Mouse (Mus musculus) erythroid progenitor cell, adult 5-6 weeks (primary cell): ENCODE results near the gene Slc2a10. TPM values are rescaled to one million over a fixed set of nuclear protein-coding genes. Genes with fewer than 3 reads are reported as not detected.
"Not testable (repeated sequence)": the region's sequence is repeated elsewhere in the genome, so short reads cannot be mapped to it uniquely, and the experiment has no call there.

Experiments used
- ATAC-seq: replicated peaks from 2 replicates; pipeline ENCODE4 v1.8.0; 2016; ENCODE audit warnings: moderate number of reproducible peaks, mild to moderate bottlenecking, moderate TSS enrichment, inconsistent platforms; ENCODE audit not compliant: poor library complexity, low FRiP score, severe bottlenecking
- total RNA-seq, 2 experiments: library from RNA; stranded (forward) in 1 of 2; stranded (reverse) in 1 of 2; fragments of 150-400 nt in 1 of 2; fragments of 186-747, 209-891 nt in 1 of 2; gene quantifications; 2 replicates each; pipeline versions ENCODE4 v1.2.3 to v1.2.4; 2015 to 2017; ENCODE audit warnings: low replicate concordance in 2 of 2

Gene Slc2a10
- total RNA-seq, 2 experiments from 2014 or later, result not detected

DNA sequence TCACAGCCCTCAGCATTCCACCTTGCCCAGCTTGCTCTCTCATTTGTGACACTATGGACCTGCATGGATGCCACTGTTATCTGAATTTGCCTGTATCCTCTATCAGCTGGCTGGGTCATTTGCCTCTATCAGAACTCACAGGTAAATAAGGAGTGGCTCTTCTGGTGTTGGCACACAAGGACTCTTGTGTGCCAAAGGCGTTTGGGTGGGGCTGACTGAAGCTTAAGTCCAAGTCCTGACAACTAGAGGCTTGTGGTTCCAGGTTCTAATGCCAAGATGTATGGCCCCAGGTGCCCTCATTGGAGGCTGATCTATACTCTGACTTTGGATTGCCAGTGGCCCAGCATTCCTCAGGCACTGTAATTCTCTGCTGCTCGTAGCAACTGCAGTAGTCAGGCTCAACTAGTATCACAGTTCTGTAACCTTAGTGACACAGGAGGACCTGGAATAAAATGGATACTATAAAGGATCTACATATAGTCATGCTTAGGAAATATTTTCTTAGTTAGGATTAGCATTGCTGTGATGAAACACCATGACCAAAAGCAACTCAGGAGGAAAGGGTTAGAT lies 5.8 kb upstream of the Slc2a10 start:
- ATAC-seq, result no peak

DNA sequence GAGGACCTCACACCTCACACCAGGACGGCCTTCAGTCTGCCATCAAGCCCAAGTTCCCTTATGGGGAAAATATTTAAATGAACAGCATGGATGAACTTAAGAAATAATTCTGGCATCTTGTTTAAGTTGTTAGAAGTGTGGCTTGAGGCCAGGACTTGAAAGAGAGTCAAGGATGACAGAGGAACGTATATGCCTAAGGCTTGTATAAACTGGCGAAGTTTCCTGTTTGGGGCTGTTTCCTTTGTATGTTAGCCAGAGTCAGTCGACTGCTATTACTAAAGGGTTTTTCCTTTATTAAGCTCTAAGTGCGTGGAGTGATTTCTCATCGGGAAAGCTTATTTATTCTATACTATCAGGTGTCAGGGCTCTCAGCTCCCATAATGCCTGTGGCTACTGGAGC lies 4.8 kb upstream of the Slc2a10 start:
- ATAC-seq, result no peak

DNA sequence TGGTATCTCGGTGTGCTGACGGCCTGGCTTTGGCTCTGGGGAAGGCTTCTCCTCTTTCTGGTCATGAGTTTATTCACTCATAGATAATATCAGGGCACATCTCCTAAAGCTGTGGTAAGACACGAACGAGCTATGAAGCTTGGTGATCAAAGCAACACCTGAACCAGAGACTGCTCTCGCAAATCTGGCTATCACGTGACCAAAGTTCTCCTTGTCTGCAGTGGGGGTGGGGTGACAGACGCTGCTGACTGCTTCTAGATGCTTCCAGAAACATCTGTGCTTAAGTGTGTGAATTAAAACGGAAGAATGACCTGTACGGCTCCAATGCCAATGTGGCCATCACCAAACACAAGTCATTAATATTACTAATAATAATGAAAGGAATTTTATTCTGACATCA lies 6.1 kb downstream of the Slc2a10 start:
- ATAC-seq, result no peak

DNA sequence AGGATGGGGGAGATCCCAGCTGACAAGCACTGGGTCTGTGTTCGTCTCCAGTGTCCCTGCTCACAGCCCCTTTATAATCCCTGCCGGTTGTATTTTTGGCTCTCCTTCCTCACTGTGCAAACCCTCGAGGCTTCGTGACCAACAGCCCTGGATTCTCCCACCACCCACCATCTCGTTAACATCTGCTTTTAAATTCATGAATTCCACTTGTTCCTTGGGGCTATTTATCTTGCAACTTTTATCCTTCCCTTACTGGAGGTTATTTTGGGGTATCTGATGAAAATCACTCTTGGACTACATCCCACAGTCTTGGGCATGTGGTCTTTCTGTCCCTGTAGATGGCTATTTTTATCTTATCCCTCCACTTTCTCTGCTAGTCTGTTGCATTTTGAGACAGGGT lies 6.9 kb downstream of the Slc2a10 start:
- no peak for ATAC-seq

- peak; percentile 49 for ATAC-seq
Observed at GRCm38 (mm10) chr2:165510914-165511458, 7.4 kb downstream of the Slc2a10 start.

DNA sequence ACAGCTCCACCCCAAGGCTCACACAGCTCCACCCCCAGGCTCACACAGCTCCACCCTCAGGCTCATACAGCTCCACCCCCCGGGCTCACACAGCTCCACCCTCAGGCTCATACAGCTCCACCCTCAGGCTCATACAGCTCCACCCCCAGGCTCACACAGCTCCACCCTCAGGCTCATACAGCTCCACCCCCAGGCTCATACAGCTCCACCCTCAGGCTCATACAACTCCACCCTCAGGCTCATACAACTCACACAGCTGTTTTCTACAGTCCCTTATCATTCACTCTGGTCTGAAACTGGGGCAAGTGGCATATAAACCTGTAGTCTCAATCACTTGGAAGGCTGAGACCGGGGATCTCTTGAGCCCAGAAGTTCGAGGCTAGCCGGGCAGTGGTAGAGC lies 7.9 kb downstream of the Slc2a10 start:
- not testable (repeated sequence) for ATAC-seq

GRCm38 (mm10) chr2:165512426-165512825 lies 8.8 kb downstream of the Slc2a10 start:
- no peak for ATAC-seq

DNA sequence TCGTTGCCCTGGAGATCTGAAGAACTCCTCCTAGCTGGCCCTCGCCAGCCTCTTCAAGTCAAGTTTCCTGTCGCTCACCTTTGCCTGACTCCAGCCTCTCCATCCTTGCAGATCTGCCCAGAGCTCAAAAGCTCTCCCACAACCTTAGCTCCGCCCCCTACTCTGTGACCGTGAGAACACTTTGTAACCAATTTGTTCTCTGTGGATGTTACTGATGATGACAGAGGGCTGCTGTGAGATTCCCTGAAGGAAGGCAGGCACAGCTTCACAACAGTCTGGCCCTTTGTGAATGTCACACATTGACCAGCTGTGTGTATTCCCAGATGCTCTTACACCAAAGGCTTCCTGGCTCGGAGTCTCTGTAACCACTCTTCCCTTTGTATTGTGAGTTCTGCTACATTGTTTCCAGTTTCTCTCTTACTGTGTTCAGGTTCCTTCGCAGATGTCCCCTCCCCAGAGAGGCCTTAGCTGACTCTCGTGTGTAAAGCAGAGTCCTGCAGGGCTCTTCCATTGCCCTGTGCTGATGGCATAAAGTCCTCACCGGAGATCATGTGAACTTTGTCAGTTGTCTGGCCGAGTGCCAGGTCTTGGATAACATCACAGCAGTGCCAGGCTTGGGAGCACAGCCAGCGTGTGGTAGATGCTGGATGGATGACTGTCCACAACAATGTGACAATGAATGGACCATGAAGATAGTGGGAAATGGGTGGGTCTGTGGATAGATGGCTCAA lies 9.4 kb downstream of the Slc2a10 start:
- ATAC-seq, result no peak

GRCm38 (mm10) chr2:165515178-165515728 lies 11.7 kb downstream of the Slc2a10 start:
- ATAC-seq, result no peak

DNA sequence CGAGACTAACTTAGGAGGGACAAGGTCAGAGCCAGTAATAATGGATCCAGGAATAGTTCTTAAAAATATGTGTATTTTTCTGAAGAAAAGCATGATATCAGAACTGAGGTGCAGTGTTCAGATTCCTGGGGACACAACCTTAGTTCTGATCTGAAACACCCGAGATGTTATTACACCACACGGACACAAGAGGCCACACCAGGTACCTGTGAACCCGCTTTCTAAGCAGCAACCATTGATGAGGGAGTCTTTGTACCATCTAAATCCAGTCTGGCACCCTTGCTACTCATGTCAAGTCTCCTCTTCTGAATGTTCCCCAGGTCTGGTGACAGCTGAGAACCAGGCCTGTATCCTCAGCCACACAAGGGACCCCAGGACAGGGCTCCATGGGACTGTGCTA lies 22.0 kb downstream of the Slc2a10 start:
- no peak for ATAC-seq

DNA sequence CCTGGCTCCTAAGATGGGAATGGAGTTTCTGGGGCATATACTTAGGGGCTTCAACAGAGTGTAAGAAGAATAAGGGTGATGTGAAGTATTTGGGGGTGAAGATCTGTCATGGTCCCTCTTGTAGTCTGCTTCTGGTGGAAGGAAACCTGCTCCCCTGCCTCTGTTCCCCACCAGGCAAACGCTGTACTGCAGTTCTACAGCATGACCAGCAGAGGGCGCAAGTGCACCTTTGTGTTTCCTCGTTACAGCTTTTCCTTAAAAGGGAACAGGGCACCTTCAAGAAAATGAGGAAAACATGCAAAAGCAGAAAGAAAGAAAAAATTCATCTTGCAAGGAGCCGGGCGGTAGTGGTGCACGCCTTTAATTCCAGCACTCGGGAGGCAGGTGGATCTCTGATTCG lies 25.5 kb downstream of the Slc2a10 start:
- ATAC-seq, result no peak

- no peak for ATAC-seq
Observed at GRCm38 (mm10) chr2:165533789-165534188, 30.2 kb downstream of the Slc2a10 start.

DNA sequence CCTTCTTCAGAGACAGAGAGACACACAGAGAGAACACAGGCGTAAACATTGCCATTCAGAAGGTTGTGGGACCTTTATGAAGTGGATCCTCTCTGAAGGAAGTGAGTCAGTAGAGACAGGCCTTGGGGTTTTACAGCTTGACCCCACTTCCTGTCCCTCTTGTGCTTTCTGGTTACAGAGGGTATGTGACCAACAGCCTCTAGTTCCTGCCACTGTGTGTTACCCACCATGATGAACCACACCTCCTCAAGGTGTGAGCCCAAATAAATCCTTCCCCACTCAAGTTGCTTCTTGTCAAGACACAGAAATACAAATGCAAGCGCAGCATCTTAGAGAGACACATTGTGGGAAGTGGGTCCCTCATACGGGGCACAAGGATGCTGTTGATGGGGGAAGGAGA lies 37.4 kb downstream of the Slc2a10 start:
- ATAC-seq, result no peak

DNA sequence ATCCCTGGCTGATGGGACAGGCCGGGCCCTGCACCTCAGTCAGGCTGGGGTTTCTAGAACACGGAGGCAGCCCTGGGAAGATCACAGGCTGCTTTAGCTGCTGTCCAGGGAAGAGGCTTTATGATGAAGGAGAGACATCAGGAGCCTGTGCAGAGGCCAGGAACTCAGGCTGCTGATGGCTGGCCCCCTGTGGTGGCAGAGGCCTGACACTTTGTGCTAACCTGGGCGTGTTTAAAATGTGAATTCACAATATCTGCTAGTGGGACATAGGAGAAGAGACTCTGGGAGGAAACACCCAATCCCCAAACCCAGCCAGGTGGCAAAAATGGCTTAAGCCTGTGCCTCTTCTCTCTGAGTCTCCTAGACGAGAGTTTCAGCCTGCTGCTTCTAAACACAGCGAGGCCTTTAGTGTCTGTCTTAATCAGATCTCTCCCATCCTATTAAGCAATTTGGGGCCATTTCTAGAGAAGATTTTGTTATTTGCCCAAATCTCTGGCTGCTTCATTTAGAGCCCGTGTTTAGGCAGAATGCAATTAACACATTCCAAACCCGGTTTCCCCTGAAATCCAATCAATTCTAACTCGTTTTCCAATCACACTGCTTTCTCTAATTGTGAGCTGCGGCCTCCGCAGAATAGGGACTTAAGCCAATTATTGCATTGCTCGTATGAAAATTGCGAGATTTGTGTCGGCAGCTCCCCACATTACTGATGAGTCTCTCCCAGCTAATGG lies 39.5 kb downstream of the Slc2a10 start:
- no peak for ATAC-seq

GRCm38 (mm10) chr2:165543670-165544016 lies 40.1 kb downstream of the Slc2a10 start:
- ATAC-seq, result no peak

DNA sequence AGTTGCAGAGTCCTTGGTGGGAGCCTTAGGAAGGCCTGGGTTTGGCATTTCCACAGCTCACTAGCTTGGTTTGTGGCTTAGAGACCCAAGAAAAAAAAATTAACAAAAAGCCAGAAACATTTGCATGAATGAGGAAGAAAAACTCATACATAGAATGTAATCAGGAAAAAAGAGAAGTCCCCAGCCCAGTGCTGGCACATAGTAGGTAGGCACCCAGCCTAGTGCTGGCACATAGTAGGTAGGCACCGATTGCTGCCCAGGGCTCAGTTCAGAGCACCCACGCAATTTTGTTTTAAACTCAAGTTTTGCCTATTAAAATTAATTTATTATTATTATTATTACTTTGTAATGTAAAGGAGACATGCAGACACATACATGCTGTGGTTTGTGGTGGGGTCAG lies 42.1 kb downstream of the Slc2a10 start:
- no peak for ATAC-seq

DNA sequence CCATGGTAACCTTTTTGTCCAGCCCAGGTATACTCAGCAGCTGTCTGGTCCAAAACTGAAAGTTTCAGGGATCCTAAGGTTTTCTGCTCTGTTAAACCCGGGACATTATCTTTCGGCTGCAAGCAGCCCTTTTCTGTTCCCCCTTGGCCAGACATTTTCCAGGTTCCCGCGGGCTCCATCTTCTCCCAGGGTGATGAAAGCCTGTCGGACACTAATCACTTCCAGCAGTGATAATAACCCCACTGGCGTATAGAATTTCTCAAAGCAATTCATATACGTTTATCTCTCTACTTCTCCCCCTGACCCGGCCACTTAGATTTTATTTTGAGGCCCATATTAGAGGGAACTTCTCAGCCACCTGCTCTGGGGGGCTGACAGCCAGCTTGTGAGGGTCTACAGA lies 42.8 kb downstream of the Slc2a10 start:
- no peak for ATAC-seq

DNA sequence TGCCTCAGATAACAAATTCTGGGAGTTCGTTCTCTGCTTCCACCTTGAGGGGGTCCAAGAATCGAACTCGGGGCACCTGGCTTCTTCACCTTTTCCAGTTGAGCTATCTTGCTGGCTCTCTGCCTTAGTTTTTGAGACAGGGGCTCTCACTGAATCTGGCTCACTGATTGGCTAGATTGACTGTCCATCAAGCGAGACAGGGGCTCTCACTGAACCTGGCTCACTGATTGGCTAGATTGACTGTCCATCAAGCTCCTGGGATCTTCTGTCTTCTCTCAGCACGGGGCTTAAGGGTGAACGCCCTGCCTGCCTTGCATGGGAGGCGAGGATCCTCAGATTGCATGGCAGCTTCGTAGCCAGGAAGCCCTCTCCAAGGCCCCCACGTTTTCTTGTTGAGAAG lies 43.8 kb downstream of the Slc2a10 start:
- ATAC-seq, result no peak

DNA sequence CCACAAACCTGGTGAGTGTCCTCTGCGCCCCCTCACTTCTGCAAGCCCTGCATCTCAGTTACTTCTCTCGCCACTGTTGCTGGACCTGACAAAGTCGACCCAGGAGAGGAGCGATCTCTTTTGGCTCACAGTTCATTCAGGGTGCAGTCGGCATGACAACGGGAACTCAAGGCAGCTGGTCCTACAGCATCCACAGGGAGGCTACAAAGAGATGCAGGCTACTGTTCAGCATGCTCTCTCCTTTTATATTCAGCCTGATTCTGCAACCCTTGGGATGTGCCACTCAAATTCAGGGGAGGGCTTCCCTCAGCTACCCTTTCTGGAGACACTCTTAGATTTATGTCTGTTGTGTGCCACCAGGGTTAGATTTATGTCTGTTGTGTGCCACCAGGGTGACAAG lies 45.0 kb downstream of the Slc2a10 start:
- no peak for ATAC-seq

GRCm38 (mm10) chr2:165550410-165550809 lies 46.8 kb downstream of the Slc2a10 start:
- ATAC-seq, result not testable (repeated sequence)

DNA sequence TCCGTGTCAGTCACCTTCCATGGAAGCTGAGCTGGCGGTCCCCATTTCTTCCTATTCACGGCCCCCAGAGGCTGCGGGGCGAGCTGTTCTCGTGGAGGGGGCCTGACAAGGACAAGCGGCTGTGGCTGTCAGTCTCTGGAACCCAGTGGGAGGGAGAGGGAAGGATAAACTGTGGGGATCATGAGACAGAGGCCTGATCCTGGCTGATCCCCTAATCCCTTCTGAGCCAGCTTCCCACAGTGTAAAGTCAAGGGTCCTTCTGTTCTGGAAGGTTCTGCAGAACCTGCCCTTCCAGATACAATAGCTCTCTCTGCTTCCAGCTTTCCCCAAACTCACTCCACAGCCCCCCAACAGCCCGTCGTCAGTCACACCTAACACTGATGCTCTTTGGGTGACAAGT lies 50.5 kb downstream of the Slc2a10 start:
- no peak for ATAC-seq
